Mouse (Mus musculus) ovary, adult 10 weeks (tissue): ENCODE measurements around the gene Olfr101. TPM values are rescaled to one million over a fixed set of nuclear protein-coding genes. Genes with fewer than 3 reads are reported as not detected.

Experiments
- polyA plus RNA-seq: library from polyadenylated mRNA; stranded (reverse); fragments of 350-450 nt; fragmentation: Illumina TruSeq; extraction: RNeasy Lipid Tissue Mini Kit (QIAGEN cat#74804); gene quantifications from one replicate; pipeline ENCODE4 v1.2.3, GENCODE M21; 2014

Olfr101 gene
- not detected for polyA plus RNA-seq

GRCm38 (mm10) chr17:37304213-37304612 lies at the start of gene Olfr101:
Gene Olfr101, minus strand, starts transcription at chr17:37304313.

GRCm38 (mm10) chr17:37339598-37339997 lies 35.5 kb upstream of the Olfr101 start, which contains the start of gene Olfr103:
Gene Olfr103, minus strand, starts transcription at chr17:37339698.

GRCm38 (mm10) chr17:37316954-37317353 lies 12.8 kb upstream of the Olfr101 start, which contains the start of gene Olfr102:
Gene Olfr102, minus strand, starts transcription at chr17:37317054.

GRCm38 (mm10) chr17:37283360-37283759 lies 20.8 kb downstream of the Olfr101 start, which contains the start of gene Olfr99:
Gene Olfr99, minus strand, starts transcription at chr17:37283460.

GRCm38 (mm10) chr17:37270058-37270701 lies 33.9 kb downstream of the Olfr101 start, which contains the start of gene H2-M3:
Gene H2-M3, plus strand, starts transcription at chr17:37270220.

GRCm38 (mm10) chr17:37263626-37264025 lies 40.5 kb downstream of the Olfr101 start, which contains the start of gene Olfr98:
Gene Olfr98, minus strand, starts transcription at chr17:37263749.

Other genes starting within 250 kb of the Olfr101 start
- gene Olfr90, start 215.8 kb downstream of the Olfr101 start, polyA plus RNA-seq: not detected
- not detected for gene Olfr91, start 206.0 kb downstream of the Olfr101 start, polyA plus RNA-seq
- not detected for gene Olfr92, start 184.2 kb downstream of the Olfr101 start, polyA plus RNA-seq
- not detected for gene Olfr93, start 142.8 kb downstream of the Olfr101 start, polyA plus RNA-seq
- not detected for gene Ubd, start 110.4 kb downstream of the Olfr101 start, polyA plus RNA-seq
- not detected for gene Olfr94, start 103.3 kb downstream of the Olfr101 start, polyA plus RNA-seq
- gene Olfr95, start 91.2 kb downstream of the Olfr101 start, polyA plus RNA-seq: not detected
- not detected for gene Olfr96, start 84.2 kb downstream of the Olfr101 start, polyA plus RNA-seq
- gene Olfr97, start 67.0 kb downstream of the Olfr101 start, polyA plus RNA-seq: not detected
- gene Olfr98, start 40.6 kb downstream of the Olfr101 start, polyA plus RNA-seq: not detected
- gene H2-M3, start 34.1 kb downstream of the Olfr101 start, polyA plus RNA-seq: 3.9 TPM
- not detected for gene Olfr99, start 20.9 kb downstream of the Olfr101 start, polyA plus RNA-seq
- not detected for gene Olfr102, start 12.7 kb upstream of the Olfr101 start, polyA plus RNA-seq
- not detected for gene Olfr103, start 35.4 kb upstream of the Olfr101 start, polyA plus RNA-seq
- gene Olfr104-ps, start 55.3 kb upstream of the Olfr101 start, polyA plus RNA-seq: not detected
- gene Olfr105-ps, start 74.7 kb upstream of the Olfr101 start, polyA plus RNA-seq: not detected
- gene Olfr106-ps, start 86.1 kb upstream of the Olfr101 start, polyA plus RNA-seq: not detected
- not detected for gene Olfr107, start 94.9 kb upstream of the Olfr101 start, polyA plus RNA-seq
- not detected for gene Olfr108, start 141.2 kb upstream of the Olfr101 start, polyA plus RNA-seq
- not detected for gene Olfr109, start 154.6 kb upstream of the Olfr101 start, polyA plus RNA-seq
- 1.7 TPM for gene H2-M2, start 179.2 kb upstream of the Olfr101 start, polyA plus RNA-seq
- not detected for gene Olfr110, start 188.2 kb upstream of the Olfr101 start, polyA plus RNA-seq
- gene Olfr111, start 203.7 kb upstream of the Olfr101 start, polyA plus RNA-seq: 0.34 TPM